Mouse (Mus musculus) liver, embryonic 16.5 days (tissue): ENCODE data around the gene Gcg. TPM values are rescaled to one million over a fixed set of nuclear protein-coding genes. Genes with fewer than 3 reads are reported as not detected.

Source experiments
- ATAC-seq: fragments of 200-750 bp; cut with Nextera tagmentation; 2 replicates; pipeline ENCODE4 v1.8.0; 2017; ENCODE audit warnings: low read depth, mild to moderate bottlenecking, moderate number of reproducible peaks, moderate library complexity
- H3K27ac ChIP-seq: fragments of 300-500 bp; sonication (generic); 2 replicates; pipeline ENCODE4 v1.5.1; 2014; ENCODE audit warnings: mild to moderate bottlenecking, low read length
- H3K27me3 ChIP-seq: fragments of 300-500 bp; sonication (generic); 2 replicates; pipeline ENCODE4 v1.6.1; 2014; ENCODE audit warnings: low read depth, low read length, mixed read lengths; ENCODE audit not compliant: control insufficient read depth, insufficient read depth
- H3K36me3 ChIP-seq: fragments of 300-500 bp; sonication (generic); 2 replicates; pipeline ENCODE4 v1.6.1; 2014; ENCODE audit warnings: mild to moderate bottlenecking; ENCODE audit not compliant: control insufficient read depth, insufficient read depth
- H3K4me1 ChIP-seq: fragments of 300-500 bp; sonication (generic); 2 replicates; pipeline ENCODE4 v1.6.1; 2014; ENCODE audit warnings: low read depth, low read length, mixed read lengths; ENCODE audit not compliant: control insufficient read depth
- H3K4me2 ChIP-seq: fragments of 300-500 bp; sonication (generic); 2 replicates; pipeline ENCODE4 v1.6.1; 2014; ENCODE audit warnings: low read depth, low read length, mixed read lengths
- H3K4me3 ChIP-seq: fragments of 300-500 bp; sonication (generic); 2 replicates; pipeline ENCODE4 v1.5.1; 2014; ENCODE audit warnings: low read depth, mild to moderate bottlenecking, low read length
- H3K9ac ChIP-seq: fragments of 300-500 bp; sonication (generic); 2 replicates; pipeline ENCODE4 v1.6.1; 2014; ENCODE audit warnings: low read depth, low read length
- H3K9me3 ChIP-seq: fragments of 300-500 bp; sonication (generic); replicated peaks from 2 replicates; pipeline ENCODE4 v1.6.1; 2016; ENCODE audit warnings: low read length; ENCODE audit not compliant: control insufficient read depth
- WGBS: fragments of 180-500 bp; shearing (Covaris S2); extraction: QIAGEN DNeasy Blood & Tissue Kit; methylation state at CpG from one replicate; pipeline ENCODE4 v1.1.7; 2014; ENCODE audit not compliant: insufficient replicate concordance; 5-methylcytosine and 5-hydroxymethylcytosine counted together
- polyA plus RNA-seq: library from polyadenylated mRNA; unstranded; fragments of >200 nt; fragmentation: Nextera tagmentation; extraction: Ambion mirVana; gene quantifications from 2 replicates; pipeline ENCODE4 v1.2.1, GENCODE M21; 2015

Gene Gcg
- polyA plus RNA-seq, 1 experiment from 2014 or later, result 0.28 TPM

DNA sequence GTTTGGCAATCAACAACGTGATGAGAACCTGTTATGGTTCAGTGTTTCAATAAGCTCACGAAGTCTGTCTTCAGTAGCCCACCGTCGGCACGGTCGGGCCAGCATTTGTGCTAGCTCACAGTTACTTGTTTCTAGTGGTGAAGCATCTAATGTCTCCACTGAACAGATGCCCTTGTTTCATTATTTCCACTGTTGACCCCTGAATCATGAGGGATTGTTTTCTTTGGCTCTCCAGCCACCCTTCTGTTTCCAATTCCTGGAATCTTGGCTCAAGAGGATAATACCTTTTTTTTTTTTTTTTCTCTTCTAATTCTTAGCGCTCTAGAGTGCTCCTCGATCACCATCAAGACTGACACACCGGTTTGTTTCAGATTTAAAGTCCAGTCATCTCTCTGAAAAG, 13.9 kb downstream of the Gcg start:
- Histone ChIP-seq H3K4me2 (no peak overlapping the region), H3K4me3 (no peak overlapping the region), H3K9me3 (no peaks in the 10 kb centered on the region), H3K27ac (no peak overlapping the region), H3K9ac (no peak overlapping the region), H3K4me1 (no peaks in the 10 kb centered on the region), H3K27me3 (no peaks in the 10 kb centered on the region), H3K36me3 (no peaks in the 10 kb centered on the region)
- WGBS, result 63% methylated on average over 9 of the region's 9 CpGs
- ATAC-seq, result no peak

DNA sequence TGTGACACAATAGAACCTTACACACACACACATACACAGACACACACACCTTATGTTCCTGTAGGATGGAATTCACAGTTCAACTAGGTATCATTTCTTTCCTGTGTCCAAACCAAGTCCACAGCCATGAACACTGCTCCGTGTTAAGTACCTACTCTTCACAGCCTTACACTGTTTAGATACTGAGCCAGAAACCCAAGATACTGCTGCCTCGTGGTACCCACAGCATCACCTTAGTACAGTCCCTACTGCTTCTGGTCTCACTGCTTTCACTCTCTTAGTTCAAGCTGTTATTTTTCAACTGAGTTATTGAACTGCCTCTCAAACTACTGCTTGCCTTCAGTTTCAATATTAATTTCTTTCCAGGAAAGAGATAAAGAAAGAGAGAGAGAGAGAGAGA, 20.2 kb downstream of the Gcg start:
- H3K9me3 ChIP-seq, result no peaks in the 10 kb centered on the region
- no peak overlapping the region for H3K27ac ChIP-seq
- no peak overlapping the region for H3K4me2 ChIP-seq
- no peak overlapping the region for H3K4me3 ChIP-seq
- no peaks in the 10 kb centered on the region for H3K36me3 ChIP-seq
- H3K27me3 ChIP-seq, result no peaks in the 10 kb centered on the region
- no peak for ATAC-seq
- WGBS, result 57% methylated on average over 2 of the region's 2 CpGs
- H3K4me1 ChIP-seq, result no peaks in the 10 kb centered on the region
- H3K9ac ChIP-seq, result no peak overlapping the region

DNA sequence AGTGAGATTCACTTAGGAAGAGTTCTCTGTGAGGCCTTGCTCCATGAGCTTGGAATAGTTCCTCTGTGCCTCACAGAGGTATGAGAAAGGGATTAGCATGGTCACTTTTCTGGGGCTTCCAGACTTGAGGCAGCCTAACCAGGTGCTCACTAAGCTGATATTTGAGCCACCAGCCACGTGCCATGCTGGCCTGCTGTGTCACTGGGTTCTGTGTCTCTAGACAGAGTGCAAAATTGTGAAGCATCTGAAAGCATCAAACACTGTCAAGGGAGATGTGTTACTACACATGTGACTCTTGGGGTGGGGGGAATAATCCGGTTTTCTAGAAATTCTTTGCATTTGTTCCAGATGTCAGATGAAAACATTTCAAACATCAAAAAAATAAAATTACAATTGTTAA, 21.3 kb downstream of the Gcg start:
- H3K4me1 ChIP-seq, result no peaks in the 10 kb centered on the region
- H3K4me3 ChIP-seq, result no peak overlapping the region
- H3K27ac ChIP-seq, result no peak overlapping the region
- no peaks in the 10 kb centered on the region for H3K36me3 ChIP-seq
- ATAC-seq, result no peak
- H3K27me3 ChIP-seq, result no peaks in the 10 kb centered on the region
- no peak overlapping the region for H3K9ac ChIP-seq
- 57% methylated on average over 2 of the region's 2 CpGs for WGBS
- no peaks in the 10 kb centered on the region for H3K9me3 ChIP-seq
- no peak overlapping the region for H3K4me2 ChIP-seq

DNA sequence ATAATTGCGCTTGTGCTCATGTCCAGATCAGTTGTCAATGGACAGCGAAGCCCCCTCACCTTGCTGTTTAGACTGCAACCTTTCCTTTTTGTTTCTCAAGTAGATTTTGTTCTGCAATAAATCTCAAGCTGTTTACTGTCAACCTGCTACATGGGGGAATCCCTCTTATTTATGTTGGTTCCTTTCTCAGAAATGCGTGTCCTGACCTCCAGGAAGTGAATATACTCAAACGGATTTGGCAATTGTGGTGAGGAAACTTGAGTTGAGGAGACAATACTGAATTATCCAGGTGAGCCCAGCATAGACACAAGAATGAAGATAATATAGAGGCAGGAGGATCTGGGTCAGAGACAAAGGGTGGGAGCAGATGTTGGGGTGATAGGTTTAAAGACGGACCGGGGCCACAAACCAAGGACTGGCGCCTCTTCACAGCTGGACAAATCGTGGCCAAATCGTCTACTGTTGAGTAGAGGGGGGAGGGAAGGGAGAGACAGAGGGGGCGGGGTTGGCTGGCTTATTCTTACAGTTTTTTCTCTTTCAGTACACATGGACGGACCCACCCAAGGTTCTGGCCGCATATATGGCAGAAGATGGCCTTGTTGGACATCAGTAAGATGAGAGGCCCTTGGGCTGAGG, 22.5 kb downstream of the Gcg start:
- no peak for ATAC-seq
- no peaks in the 10 kb centered on the region for H3K27me3 ChIP-seq
- no peak overlapping the region for H3K9ac ChIP-seq
- H3K4me3 ChIP-seq, result no peak overlapping the region
- no peak overlapping the region for H3K4me2 ChIP-seq
- H3K27ac ChIP-seq, result no peak overlapping the region
- no peaks in the 10 kb centered on the region for H3K36me3 ChIP-seq
- H3K4me1 ChIP-seq, result no peaks in the 10 kb centered on the region
- H3K9me3 ChIP-seq, result no peaks in the 10 kb centered on the region
- WGBS, result 50% methylated on average over 12 of the region's 12 CpGs

DNA sequence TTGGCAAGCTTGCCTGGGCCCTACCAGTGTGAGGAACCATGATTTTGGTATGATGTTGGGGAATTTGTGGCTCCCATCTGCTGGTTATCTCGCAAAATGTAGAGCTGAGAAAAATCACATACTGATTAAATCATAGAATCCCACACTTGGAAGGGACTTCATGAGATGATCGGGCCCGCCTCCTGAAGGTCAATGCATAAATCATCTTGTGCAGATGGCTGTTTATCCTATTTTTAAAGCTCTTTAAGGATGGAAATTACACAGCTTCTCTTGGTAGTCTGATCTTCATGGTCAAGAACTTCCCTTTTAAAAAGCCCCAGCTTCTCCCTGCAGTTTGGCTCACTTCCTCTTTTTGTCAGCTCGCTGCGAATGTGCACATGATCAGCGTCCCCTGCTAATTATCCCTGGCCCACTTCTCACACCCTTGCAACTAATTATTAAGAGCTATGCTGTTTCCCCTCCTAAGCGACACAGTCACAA, 23.2 kb downstream of the Gcg start:
- WGBS, result 15% methylated on average over 7 of the region's 7 CpGs
- Histone ChIP-seq H3K4me3 (no peak overlapping the region), H3K4me2 (no peak overlapping the region)

DNA sequence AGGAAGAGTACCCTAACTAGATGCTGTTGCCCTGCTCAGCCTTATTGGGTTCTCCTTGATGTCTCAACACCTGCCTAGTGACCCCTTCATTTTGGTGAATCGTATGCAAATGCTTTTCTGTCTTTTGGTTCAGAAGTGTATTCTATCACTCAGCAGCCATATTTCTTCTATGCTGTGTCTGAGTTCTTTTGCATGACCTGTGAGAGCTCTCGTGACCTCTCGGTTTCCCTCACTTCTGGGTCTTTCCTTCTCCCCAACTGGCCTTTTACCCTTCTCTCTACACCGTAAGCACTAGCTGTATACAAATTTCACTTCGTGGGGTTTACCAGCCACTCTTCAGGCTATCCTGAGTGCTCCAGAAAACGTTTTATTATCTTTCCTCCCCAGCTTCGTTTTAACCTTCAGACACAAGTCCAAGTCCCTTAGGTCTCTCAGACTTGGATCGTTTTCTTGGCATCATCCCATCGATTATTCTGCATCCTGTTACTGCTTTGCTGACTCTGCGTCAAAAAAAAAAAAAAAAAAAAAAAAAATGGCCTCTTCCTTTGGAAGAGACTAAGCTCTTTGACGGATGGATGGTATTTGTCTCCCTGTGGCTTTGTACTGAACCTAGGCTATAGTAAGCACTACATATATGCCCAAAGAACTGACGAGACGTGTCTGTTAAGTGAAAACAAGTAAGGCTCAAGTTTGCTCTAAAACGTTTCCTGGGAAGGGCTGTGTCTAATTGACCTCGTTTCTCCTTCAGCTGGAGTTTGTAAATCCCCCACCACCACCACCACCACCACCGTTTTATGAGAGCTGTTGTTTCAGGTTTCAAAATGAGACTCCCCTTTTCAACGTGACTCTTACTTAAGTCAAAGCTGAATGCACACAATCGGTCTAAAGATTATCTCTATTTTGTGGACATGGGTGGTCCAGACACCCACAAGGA, 23.9 kb downstream of the Gcg start:
- H3K4me3 ChIP-seq, result no peak overlapping the region
- WGBS, result 48% methylated on average over 18 of the region's 18 CpGs
- no peak overlapping the region for H3K9ac ChIP-seq
- H3K4me2 ChIP-seq, result no peak overlapping the region
- H3K9me3 ChIP-seq, result no peaks in the 10 kb centered on the region
- no peaks in the 10 kb centered on the region for H3K27me3 ChIP-seq
- no peak overlapping the region for H3K27ac ChIP-seq
- ATAC-seq, result no peak
- H3K4me1 ChIP-seq, result no peaks in the 10 kb centered on the region
- H3K36me3 ChIP-seq, result no peaks in the 10 kb centered on the region

More for the DNA sequence above, 23.2 kb downstream of the Gcg start:
- Histone ChIP-seq H3K4me1 (no peaks in the 10 kb centered on the region), H3K9me3 (no peaks in the 10 kb centered on the region), H3K9ac (no peak overlapping the region), H3K27me3 (no peaks in the 10 kb centered on the region), H3K36me3 (no peaks in the 10 kb centered on the region), H3K27ac (no peak overlapping the region)
- ATAC-seq, result no peak

DNA sequence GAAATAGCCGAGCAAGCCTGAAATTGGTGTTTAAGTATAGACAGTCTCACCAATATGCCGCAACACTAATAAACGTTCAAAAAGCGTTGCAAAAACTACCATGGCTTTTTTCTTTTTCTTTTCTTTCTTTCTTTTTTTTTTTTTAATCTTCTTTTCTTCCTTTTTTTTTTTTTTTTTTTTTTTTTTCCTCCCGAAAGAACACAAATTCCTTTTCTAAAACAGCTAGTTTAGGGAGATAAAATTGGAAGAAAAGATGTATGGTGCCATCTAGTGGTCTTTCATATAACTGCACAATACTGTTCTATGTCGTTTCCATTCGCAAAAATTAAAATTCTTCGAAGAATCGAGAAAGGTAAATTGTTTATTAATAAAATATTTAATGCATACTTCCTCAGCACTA, 25.4 kb downstream of the Gcg start:
- Histone ChIP-seq H3K36me3 (no peaks in the 10 kb centered on the region), H3K4me2 (no peak overlapping the region), H3K4me1 (no peaks in the 10 kb centered on the region), H3K9ac (no peak overlapping the region), H3K27me3 (no peaks in the 10 kb centered on the region), H3K4me3 (no peak overlapping the region), H3K9me3 (no peaks in the 10 kb centered on the region), H3K27ac (no peak overlapping the region)
- ATAC-seq, result no peak
- 32% methylated on average over 9 of the region's 9 CpGs for WGBS

DNA sequence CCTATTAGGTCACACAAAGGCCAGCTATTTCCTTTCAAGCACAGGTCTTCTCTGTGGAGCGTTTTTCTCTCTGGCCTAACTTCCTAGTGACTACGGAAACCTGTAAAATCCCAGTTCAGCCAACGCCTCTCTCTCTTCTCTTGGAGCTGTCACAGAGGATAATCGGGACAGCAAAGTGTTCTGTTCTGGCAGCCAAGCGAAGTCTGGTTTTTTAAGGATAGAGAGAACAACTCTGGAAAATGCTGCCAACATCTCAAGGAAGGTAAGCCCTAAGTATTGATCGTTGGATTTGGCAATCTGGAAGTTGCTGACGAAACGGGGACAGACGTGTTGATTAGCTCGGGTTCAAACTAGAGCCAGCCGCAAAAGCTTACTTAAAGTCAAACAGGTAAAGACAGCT, 28.5 kb downstream of the Gcg start:
- H3K9ac ChIP-seq, result no peak overlapping the region
- no peaks in the 10 kb centered on the region for H3K9me3 ChIP-seq
- H3K27ac ChIP-seq, result no peak overlapping the region
- no peaks in the 10 kb centered on the region for H3K36me3 ChIP-seq
- no peaks in the 10 kb centered on the region for H3K27me3 ChIP-seq
- 65% methylated on average over 11 of the region's 11 CpGs for WGBS
- no peaks in the 10 kb centered on the region for H3K4me1 ChIP-seq
- no peak for ATAC-seq
- H3K4me3 ChIP-seq, result no peak overlapping the region
- H3K4me2 ChIP-seq, result no peak overlapping the region

DNA sequence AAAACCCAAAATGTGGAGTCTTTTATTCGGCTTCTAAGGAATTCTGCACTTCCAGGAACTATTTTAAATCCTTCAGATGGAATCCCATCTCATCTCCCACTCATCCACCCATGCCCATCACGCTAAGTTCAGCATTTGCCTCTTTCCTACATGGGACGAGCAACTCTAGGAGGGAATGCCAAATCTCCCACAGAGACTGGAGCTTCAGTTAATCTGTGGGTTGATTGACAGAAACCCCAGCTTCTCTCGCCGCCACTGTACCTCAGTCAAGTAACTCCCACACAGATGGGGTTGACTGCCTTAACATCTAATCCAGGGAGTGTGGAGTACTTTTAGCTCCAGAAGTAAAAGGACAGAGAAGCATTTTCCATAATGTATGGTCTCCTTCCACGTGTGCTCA, 29.4 kb downstream of the Gcg start:
- no peak overlapping the region for H3K9ac ChIP-seq
- no peaks in the 10 kb centered on the region for H3K9me3 ChIP-seq
- ATAC-seq, result no peak
- no peak overlapping the region for H3K4me3 ChIP-seq
- H3K27ac ChIP-seq, result no peak overlapping the region
- 58% methylated on average over 6 of the region's 6 CpGs for WGBS
- H3K27me3 ChIP-seq, result no peaks in the 10 kb centered on the region
- no peaks in the 10 kb centered on the region for H3K4me1 ChIP-seq
- no peaks in the 10 kb centered on the region for H3K36me3 ChIP-seq
- no peak overlapping the region for H3K4me2 ChIP-seq
